Mouse (Mus musculus): ENCODE results near the gene Lrrc1. TPM values are rescaled to one million over a fixed set of nuclear protein-coding genes. Genes with fewer than 3 reads are reported as not detected.
A peak's percentile ranks its signal among the peaks of the same experiment; 100 is the strongest.

Lrrc1 gene
- total RNA-seq, 2 experiments from 2014 or later = 10.9 to 17.1 TPM

- no peak for ATAC-seq (replicated peaks; ENCODE audit: poor library complexity, severe bottlenecking)
Measured at GRCm38 (mm10) chr9:77502548-77503438, 41.9 kb downstream of the Lrrc1 start.

- no peak for ATAC-seq (replicated peaks; ENCODE audit: poor library complexity, severe bottlenecking)
Measured at GRCm38 (mm10) chr9:77502171-77502547, 42.5 kb downstream of the Lrrc1 start.

- ATAC-seq (replicated peaks; ENCODE audit: poor library complexity, severe bottlenecking) = no peak
Measured at GRCm38 (mm10) chr9:77499084-77499483, 45.6 kb downstream of the Lrrc1 start.

DNA sequence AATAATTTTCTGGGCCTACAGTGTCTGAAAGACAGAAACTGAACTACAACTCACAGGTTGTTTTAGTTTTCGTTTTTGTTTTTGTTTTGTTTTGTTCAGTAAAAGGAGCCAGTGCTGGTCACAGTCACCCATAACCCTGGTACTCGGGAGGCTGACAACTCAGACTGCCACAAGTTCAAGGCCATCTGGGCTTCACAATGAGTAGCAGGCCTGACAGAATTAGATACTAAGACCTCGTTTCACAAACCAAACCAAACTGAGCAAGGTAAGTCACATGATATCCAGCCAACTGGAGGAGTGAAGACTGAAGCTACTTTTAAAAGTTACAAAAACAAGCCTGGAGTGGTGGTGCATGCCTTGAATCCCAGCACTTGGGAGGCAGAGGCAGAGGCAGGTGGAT, 46.3 kb downstream of the Lrrc1 start:
- no peak for ATAC-seq (replicated peaks; ENCODE audit: poor library complexity, severe bottlenecking)

DNA sequence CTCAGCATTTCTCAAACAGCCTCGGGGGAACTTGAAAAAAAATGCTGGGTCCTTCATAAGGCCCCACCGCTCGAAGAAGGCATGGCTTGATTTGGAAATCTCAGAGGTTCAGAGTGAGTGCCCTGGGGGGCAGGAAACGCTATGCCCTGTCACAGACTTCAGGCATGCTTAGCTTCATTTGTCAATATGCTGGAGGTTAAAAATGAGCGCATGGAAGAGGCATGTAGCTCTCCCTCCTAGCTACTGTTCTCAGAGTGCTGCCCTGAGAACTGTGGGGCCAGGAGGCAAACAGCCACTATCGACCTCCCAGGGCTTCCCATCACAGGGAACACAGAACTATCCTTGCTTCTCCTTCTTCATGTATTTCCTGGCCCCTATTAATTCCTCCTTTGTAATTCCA, 47.5 kb downstream of the Lrrc1 start:
- ATAC-seq (replicated peaks; ENCODE audit: poor library complexity, severe bottlenecking) = peak; percentile 48

GRCm38 (mm10) chr9:77496540-77497062, 48.1 kb downstream of the Lrrc1 start:
- peak; percentile 34; the same call in 1 of the 2 replicates for ATAC-seq (replicated peaks; ENCODE audit: poor library complexity, severe bottlenecking)

GRCm38 (mm10) chr9:77494307-77494706, 50.4 kb downstream of the Lrrc1 start:
- no peak for ATAC-seq (replicated peaks; ENCODE audit: poor library complexity, severe bottlenecking)

- ATAC-seq (replicated peaks; ENCODE audit: poor library complexity, severe bottlenecking) = no peak
Measured at GRCm38 (mm10) chr9:77488611-77489010, 56.1 kb downstream of the Lrrc1 start.

- no peak for ATAC-seq (replicated peaks; ENCODE audit: poor library complexity, severe bottlenecking)
Measured at GRCm38 (mm10) chr9:77487427-77487826, 57.2 kb downstream of the Lrrc1 start.

DNA sequence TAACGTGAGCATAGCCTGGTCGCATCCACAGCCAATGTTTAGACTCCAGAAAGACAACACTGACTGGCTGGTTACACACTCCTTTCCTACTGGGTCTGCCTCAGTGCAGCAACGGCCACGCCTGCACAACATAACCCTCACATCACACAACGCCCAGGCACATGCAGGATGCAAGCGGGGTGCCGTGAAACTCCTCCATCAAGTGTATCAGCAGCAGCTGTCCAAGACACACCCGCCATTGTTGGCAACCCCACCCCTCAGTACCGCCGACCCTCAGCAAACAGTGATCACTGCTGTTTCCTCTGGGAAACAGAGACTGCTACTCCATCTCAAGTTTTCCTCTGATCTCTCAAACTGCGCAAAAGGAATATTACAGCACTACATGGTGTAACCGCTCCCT, 58.8 kb downstream of the Lrrc1 start:
- no peak for ATAC-seq (replicated peaks; ENCODE audit: poor library complexity, severe bottlenecking)

GRCm38 (mm10) chr9:77484751-77485150, 59.9 kb downstream of the Lrrc1 start:
- ATAC-seq (replicated peaks; ENCODE audit: poor library complexity, severe bottlenecking) = no peak

GRCm38 (mm10) chr9:77483559-77483958, 61.1 kb downstream of the Lrrc1 start:
- ATAC-seq (replicated peaks; ENCODE audit: poor library complexity, severe bottlenecking) = peak; percentile 89

DNA sequence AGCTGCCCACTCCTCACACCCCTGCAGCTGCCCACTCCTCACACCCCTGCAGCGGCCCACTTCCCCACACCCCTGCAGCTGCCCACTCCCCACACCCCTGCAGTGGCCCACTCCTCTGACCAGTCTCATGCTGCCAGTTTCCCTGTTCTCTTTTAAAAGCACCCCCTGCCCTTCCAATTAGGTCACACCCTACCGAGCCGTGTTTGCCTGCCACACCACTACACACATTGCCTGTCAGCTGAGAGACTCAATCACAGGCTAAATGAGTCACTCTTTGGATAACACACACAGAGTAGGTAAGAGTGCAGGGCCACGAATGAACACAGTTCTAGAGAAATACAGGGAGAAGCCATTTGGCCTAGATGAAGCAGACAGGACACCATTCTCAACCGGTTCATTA, 62.4 kb downstream of the Lrrc1 start:
- no peak for ATAC-seq (replicated peaks; ENCODE audit: poor library complexity, severe bottlenecking)

DNA sequence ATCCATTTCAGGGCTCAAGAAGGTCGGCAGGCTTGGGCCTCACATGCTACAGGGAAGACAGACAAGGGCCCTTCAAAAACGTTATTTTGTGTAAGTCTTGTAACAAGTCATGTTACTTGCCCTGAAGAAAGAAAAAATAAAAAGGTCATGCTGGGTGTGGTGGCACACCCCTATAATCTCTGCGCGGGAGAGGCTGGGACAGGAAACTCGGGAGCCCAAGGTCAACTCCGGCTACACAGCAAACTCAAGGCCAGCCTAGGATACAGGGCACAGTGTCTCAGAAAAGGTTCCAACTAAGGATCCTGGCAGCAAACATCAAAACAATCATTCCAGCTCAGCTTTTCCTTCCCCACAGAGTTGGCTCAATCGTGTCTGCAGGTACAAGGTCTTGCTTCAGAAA, 63.3 kb downstream of the Lrrc1 start:
- no peak for ATAC-seq (replicated peaks; ENCODE audit: poor library complexity, severe bottlenecking)

DNA sequence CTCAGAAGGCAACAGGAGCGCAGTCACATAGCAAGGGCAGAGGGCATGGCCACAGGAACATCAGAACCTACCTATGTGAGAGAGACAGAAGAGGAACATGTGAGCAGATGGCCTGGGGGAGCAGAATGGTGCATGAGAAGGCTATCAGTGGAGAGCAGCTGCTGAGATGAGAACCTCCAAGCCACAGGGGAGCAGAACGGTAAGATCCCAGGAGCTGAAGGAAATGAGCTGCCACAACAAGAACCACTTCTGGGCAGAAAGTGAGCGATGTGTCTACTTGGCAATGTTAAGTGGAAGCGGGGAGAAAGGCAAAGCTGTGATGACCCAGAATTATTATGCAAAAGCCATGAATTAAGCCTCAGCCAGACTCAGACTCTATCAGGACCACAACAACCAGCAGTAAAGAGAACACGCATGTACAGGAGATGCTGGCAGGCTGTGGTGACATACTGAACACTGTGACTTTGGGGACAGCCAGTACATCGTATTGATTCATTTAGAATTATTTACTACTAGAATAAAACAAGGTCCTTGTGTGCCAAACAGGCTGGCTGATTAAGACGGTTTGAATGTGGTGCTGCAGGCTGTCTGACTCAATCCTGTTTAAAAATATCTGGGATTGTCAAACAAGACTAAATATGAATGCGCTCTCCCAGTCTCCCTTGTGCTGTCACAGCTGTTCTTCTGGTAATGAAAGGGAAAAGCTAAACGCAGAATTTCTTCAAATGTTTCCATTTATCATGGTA, 63.9 kb downstream of the Lrrc1 start:
- ATAC-seq (replicated peaks; ENCODE audit: poor library complexity, severe bottlenecking) = peak; percentile 23

DNA sequence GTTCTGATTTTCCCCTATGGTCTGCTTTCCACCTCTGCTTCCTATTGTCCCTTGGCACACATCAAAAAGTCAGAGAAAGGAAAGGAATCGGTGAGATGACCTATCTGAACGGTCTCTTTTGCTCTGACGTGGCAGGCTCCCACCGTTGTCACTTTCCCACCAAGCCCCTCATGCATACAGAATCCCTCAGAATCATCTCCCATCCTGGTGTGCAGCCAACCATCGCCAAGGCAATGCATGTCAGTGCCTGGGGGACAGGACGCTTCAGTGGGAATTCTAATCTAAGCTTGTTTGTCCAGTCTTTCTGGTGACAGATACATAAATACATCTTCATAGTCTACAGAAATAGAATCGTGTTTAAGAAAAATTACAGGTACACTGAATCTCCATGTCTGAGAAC, 64.7 kb downstream of the Lrrc1 start:
- no peak for ATAC-seq (replicated peaks; ENCODE audit: poor library complexity, severe bottlenecking)

DNA sequence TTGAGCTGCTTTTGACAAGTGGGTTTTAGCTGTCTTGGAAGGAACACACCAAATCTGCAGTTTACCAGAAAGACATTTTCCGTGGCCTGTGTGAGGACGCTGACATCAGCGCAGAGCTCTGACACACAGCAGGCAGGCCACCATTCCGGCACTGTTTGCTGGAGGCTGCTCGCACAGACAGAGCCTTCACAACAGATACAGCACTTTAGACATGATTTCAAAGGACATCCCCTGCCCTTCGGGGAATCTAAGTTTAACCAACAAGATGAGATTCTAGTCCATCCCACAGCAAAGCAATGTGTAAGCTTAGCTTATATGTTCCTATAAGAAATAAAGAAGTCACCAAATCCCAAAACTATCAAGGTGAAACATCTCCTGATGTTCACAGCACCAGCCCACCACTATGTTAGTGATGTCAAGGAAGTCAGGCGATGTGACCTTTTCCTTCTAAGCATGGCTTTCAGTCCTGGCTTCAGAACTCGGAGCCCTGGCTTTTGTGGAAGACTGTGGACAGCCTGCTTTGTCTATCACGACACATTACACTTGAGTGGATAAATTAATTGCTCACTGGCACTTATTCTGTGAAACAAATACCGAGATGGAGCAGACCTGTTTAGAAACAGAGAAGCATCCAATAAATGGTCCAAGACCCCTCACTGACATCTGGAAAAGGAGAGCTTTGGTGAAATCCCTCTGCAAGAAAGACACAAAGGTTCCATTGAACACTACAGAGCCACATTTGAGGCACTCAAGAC, 66.3 kb downstream of the Lrrc1 start:
- no peak for ATAC-seq (replicated peaks; ENCODE audit: poor library complexity, severe bottlenecking)

- no peak for ATAC-seq (replicated peaks; ENCODE audit: poor library complexity, severe bottlenecking)
Measured at GRCm38 (mm10) chr9:77474535-77474934, 70.1 kb downstream of the Lrrc1 start.

DNA sequence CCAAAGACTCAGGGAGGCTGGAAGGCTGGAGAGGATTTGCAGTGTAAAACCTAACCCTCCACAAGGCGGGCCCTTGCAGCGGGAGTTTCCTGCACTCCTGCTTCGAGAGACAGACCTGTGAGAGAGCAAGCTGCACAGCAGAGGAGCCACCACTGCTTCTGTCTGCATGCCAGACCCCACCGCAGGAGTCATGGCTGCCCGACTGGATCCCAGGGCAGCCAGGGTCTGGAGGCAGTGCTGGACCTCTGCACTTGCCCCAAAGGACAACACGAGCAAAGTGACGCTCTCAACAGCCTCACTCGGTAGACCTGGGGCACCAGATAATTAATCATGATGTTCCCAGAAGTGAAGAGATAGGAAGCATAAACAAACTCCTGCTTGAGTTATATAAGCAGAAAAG, 72.1 kb downstream of the Lrrc1 start:
- ATAC-seq (replicated peaks; ENCODE audit: poor library complexity, severe bottlenecking) = no peak

GRCm38 (mm10) chr9:77471646-77472220, 72.9 kb downstream of the Lrrc1 start:
- ATAC-seq (replicated peaks; ENCODE audit: poor library complexity, severe bottlenecking) = no peak

All from granulocyte monocyte progenitor cell, adult 5-6 weeks (primary cell).